Mouse (Mus musculus) C2C12 (cell line): ENCODE measurements around the gene Klhl3. TPM values are rescaled to one million over a fixed set of nuclear protein-coding genes. Genes with fewer than 3 reads are reported as not detected.

ENCODE experiments used
- H3K27me3 ChIP-seq: one replicate; pipeline ENCODE4 v1.6.1; 2011; ENCODE audit not compliant: control insufficient read depth, insufficient read depth, insufficient read length
- H3K36me3 ChIP-seq: one replicate; pipeline ENCODE4 v1.6.1; 2011; ENCODE audit not compliant: control insufficient read depth, insufficient read depth
- H3K4me3 ChIP-seq: one replicate; pipeline ENCODE4 v1.5.1; 2011; ENCODE audit warnings: mild to moderate bottlenecking, control low read depth; ENCODE audit not compliant: poor library complexity, insufficient read depth, severe bottlenecking
- H3K79me2 ChIP-seq: one replicate; pipeline ENCODE4 v1.6.1; 2011; ENCODE audit not compliant: control insufficient read depth, insufficient read depth
- H3K79me3 ChIP-seq: one replicate; pipeline ENCODE4 v1.6.1; 2011; ENCODE audit warnings: low read depth, control low read depth
- H3ac ChIP-seq: one replicate; pipeline ENCODE3; 2011; ENCODE audit warnings: low read depth; ENCODE audit not compliant: control insufficient read depth, insufficient read length
- CEBPB ChIP-seq: IDR thresholded peaks from one replicate; pipeline ENCODE4 v1.6.1; 2011; ENCODE audit warnings: low read depth, mild to moderate bottlenecking, control low read depth, moderate library complexity
- CTCF ChIP-seq: IDR thresholded peaks from one replicate; pipeline ENCODE4 v1.5.1; 2011; ENCODE audit not compliant: control insufficient read depth, insufficient read depth, insufficient read length
- FOSL1 ChIP-seq: IDR thresholded peaks from one replicate; pipeline ENCODE4 v1.8.0; 2011; ENCODE audit warnings: mild to moderate bottlenecking, low read length; ENCODE audit not compliant: poor library complexity, insufficient read depth, severe bottlenecking
- MAX ChIP-seq: IDR thresholded peaks from one replicate; pipeline ENCODE4 v1.6.1; 2011; ENCODE audit warnings: mild to moderate bottlenecking, control low read depth
- MYOD1 ChIP-seq: IDR thresholded peaks from one replicate; pipeline ENCODE4 v1.6.1; 2011; ENCODE audit warnings: low read depth; ENCODE audit not compliant: control insufficient read depth, insufficient read length
- MYOG ChIP-seq: IDR thresholded peaks from one replicate; pipeline ENCODE4 v1.6.1; 2011; ENCODE audit not compliant: control insufficient read depth, insufficient read length; ENCODE audit errors: extremely low read depth
- USF1 ChIP-seq: IDR thresholded peaks from one replicate; pipeline ENCODE4 v1.6.1; 2011; ENCODE audit warnings: low read depth, mild to moderate bottlenecking, control low read depth, moderate library complexity
- polyA plus RNA-seq: library from polyadenylated mRNA; unstranded; fragments of >200 nt; fragmentation: generic; extraction: Trizol; gene quantifications from one replicate; pipeline ENCODE4 v1.2.1, GENCODE M21; 2012; ENCODE audit warnings: missing spikeins

Gene Klhl3
- polyA plus RNA-seq, 1 experiment = 0.01 TPM

- Histone ChIP-seq H3K4me3 (no peak overlapping the region), H3K27me3 (peaks cover 16% of the 10 kb centered on the region), H3K79me3 (no peaks in the 10 kb centered on the region), H3ac (no peak overlapping the region), H3K79me2 (no peaks in the 10 kb centered on the region), H3K36me3 (no peaks in the 10 kb centered on the region)
- no peak for TF ChIP-seq USF1
- TF ChIP-seq FOSL1 = no peak
- no peak for TF ChIP-seq CTCF
- TF ChIP-seq MYOG = no peak
- TF ChIP-seq CEBPB = no peak
- no peak for TF ChIP-seq MAX
- TF ChIP-seq MYOD1 = no peak
Measured at GRCm38 (mm10) chr13:58011526-58011925, 101.9 kb downstream of the Klhl3 start.

DNA sequence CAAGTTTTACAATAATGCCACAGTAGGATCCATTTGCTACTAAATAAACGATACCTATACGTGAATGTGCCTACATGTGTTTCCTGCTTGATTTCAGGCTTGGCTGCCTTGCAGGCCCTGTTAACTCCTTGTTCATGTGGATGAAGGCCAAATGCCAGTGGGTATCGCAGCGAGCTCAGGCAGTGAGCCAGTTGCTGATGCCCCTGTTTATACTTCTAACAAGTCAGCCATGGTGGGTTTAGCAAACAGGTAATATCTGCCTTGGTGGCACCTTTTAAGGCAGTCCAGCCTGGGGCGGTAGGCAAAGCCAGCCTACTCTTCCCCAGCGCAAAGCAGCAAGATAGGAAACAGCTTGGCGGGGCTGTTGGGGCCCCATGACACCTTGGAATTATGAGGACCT lies 103.0 kb downstream of the Klhl3 start:
- TF ChIP-seq MAX (no peak), CTCF (no peak), FOSL1 (no peak), CEBPB (no peak), MYOG (no peak), USF1 (no peak)

GRCm38 (mm10) chr13:58009275-58009674 lies 104.1 kb downstream of the Klhl3 start:
- no peak overlapping the region for H3ac ChIP-seq
- H3K79me2 ChIP-seq = no peaks in the 10 kb centered on the region
- no peaks in the 10 kb centered on the region for H3K79me3 ChIP-seq
- TF ChIP-seq MAX = no peak
- TF ChIP-seq FOSL1 = no peak
- no peak for TF ChIP-seq CTCF
- peaks cover 8% of the 10 kb centered on the region for H3K27me3 ChIP-seq
- H3K36me3 ChIP-seq = no peaks in the 10 kb centered on the region
- no peak overlapping the region for H3K4me3 ChIP-seq

More for the DNA sequence above, 103.0 kb downstream of the Klhl3 start:
- H3K36me3 ChIP-seq = no peaks in the 10 kb centered on the region
- no peak overlapping the region for H3ac ChIP-seq
- H3K79me3 ChIP-seq = no peaks in the 10 kb centered on the region
- no peaks in the 10 kb centered on the region for H3K79me2 ChIP-seq
- peaks cover 12% of the 10 kb centered on the region for H3K27me3 ChIP-seq
- no peak overlapping the region for H3K4me3 ChIP-seq

GRCm38 (mm10) chr13:58008038-58008364 lies 105.4 kb downstream of the Klhl3 start:
- TF ChIP-seq USF1 = no peak
- TF ChIP-seq FOSL1 = no peak
- TF ChIP-seq MYOD1 = no peak
- TF ChIP-seq MYOG = no peak
- no peak for TF ChIP-seq CTCF
- TF ChIP-seq CEBPB = no peak
- TF ChIP-seq MAX = no peak
- no peaks in the 10 kb centered on the region for H3K79me3 ChIP-seq

GRCm38 (mm10) chr13:58007256-58008037 lies 105.9 kb downstream of the Klhl3 start:
- H3K79me2 ChIP-seq = no peaks in the 10 kb centered on the region
- TF ChIP-seq FOSL1 = no peak
- no peak for TF ChIP-seq MYOD1
- TF ChIP-seq MAX = no peak
- TF ChIP-seq MYOG = no peak
- TF ChIP-seq USF1 = no peak
- no peak for TF ChIP-seq CEBPB
- no peak for TF ChIP-seq CTCF
- peaks cover 3% of the 10 kb centered on the region for H3K27me3 ChIP-seq
- no peak overlapping the region for H3K4me3 ChIP-seq
- no peak overlapping the region for H3ac ChIP-seq
- H3K36me3 ChIP-seq = no peaks in the 10 kb centered on the region
- no peaks in the 10 kb centered on the region for H3K79me3 ChIP-seq

More at GRCm38 (mm10) chr13:58008038-58008364, 105.4 kb downstream of the Klhl3 start:
- no peak overlapping the region for H3ac ChIP-seq
- H3K27me3 ChIP-seq = peaks cover 3% of the 10 kb centered on the region
- H3K4me3 ChIP-seq = no peak overlapping the region
- no peaks in the 10 kb centered on the region for H3K36me3 ChIP-seq
- H3K79me2 ChIP-seq = no peaks in the 10 kb centered on the region

DNA sequence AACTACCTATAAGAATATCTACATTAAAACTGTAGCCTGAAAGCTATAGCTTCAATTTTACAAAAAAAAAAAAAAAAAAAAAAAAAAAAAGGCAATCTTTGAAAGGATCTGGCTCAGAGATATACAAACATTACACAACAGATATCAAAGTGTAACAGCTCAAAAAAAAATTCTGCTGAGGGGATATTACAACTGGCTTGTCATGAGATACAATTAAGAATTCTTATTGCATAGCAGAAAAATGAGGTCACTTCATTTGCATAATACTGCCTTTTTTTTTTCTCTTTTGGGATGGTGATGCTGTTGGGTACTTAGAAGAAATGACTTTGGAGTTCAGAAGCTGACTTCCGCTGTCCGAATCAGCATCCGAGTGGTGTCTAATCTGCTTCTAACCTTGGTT lies 111.6 kb downstream of the Klhl3 start:
- TF ChIP-seq FOSL1 (no peak), CEBPB (no peak), MYOG (no peak), USF1 (no peak), MYOD1 (no peak), CTCF (no peak), MAX (no peak)
- Histone ChIP-seq H3K79me2 (no peaks in the 10 kb centered on the region), H3K27me3 (no peaks in the 10 kb centered on the region), H3K79me3 (no peaks in the 10 kb centered on the region), H3K4me3 (no peak overlapping the region), H3K36me3 (no peaks in the 10 kb centered on the region), H3ac (no peak overlapping the region)
